Mouse (Mus musculus) kidney, adult 9 months (tissue): Measurements from ENCODE around the gene Tmem82.
A peak's percentile ranks its signal among the peaks of the same experiment; 100 is the strongest.

ENCODE experiments used
- DNase-seq: peaks from one replicate; pipeline ENCODE4 v3.0.0; 2022

The Tmem82 gene

DNA sequence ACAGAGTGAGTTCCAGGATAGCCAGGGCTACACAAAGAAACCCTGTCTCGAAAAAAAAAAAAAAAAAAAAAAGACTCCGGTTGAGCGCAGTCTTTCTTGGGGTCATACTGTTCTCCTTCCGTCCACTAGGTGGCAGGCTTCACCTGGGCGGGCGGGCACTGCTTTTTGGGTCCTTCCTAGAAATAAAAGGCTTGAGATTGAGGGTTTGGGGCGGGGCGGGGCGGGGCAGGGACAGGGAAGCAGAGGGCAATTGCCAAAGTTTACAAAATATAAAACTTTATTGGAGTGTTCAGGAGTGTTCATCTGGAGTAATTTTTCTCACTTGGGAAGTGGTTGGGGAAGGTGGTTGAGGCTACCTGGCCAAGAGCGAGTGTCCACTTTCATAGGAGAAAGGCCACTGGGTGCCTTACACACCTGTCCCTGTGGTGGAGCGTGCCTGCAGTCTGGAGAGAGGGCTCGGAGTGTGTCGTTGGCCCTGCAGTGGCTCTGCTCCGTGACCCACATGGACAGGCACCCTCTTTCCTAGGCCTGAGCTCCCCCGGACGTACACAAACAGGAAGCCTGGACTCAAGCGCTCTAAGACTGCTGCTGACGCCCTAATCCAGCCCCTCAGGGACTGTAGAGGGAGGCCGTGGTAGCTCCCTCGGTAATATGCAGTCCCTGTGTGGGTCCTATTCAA is at the start of gene Tmem82:
Tmem82 (minus strand) TSS at position 69 of the 679 bp plus-strand sequence.
- peak; percentile 69 for DNase-seq

DNA sequence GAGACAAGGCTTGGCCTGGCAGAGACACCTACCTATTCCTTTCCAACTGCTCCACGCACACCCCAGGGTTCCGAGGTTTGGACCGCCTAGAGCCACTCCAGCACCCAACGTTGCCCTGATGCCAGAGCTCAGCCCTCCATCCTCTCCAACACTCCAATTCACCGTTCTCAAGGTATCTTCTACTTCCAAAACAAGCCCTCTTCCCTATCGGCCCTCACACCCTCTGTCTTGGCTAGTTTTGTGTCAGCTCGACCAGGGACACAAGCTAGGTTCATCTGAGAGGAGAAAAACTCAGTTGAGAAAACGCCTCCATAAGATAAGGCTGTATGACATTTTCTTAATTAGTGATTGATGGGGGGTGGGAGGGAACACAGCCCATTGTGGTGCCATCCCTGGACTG is 46.4 kb upstream of the Tmem82 start, which contains the start of gene Plekhm2:
Plekhm2 (minus strand) TSS at position 101 of the 400 bp plus-strand sequence.
- no peak for DNase-seq

DNA sequence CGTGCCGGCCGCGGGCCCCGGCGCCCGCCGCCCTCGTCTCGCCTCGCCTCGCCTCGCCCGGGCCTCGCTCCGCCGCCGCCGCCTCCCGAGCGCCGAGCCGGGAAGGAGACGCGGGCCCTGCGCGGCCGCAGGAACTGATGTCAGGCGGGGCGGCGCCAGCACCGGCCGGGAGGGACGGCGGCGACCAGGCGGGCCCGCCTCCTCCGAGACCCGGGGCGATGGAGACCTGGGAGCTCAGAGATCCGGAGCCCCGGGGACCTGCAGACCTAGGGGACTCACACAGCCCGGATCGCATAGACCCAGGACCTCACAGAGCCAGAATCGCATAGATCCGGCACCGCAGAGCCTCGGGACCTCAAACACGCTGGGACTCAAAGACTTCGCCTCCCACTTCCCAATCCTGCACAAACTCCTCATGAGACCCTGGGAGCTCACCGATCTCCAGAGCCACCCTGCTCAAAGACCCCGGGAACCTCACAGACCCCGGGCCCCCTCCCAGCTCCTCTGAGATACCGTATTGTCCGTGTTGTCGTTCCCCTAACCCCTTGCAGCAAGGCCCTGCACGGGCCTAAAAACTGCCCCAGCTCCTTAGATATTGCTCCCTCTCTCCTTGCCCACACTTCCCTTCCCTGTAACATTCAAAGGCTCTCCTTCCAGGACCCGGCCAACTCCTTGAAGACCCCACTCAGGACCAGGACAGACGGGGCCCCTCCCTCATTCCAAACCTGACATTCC is 45.7 kb upstream of the Tmem82 start:
- peak; percentile 71 for DNase-seq

DNA sequence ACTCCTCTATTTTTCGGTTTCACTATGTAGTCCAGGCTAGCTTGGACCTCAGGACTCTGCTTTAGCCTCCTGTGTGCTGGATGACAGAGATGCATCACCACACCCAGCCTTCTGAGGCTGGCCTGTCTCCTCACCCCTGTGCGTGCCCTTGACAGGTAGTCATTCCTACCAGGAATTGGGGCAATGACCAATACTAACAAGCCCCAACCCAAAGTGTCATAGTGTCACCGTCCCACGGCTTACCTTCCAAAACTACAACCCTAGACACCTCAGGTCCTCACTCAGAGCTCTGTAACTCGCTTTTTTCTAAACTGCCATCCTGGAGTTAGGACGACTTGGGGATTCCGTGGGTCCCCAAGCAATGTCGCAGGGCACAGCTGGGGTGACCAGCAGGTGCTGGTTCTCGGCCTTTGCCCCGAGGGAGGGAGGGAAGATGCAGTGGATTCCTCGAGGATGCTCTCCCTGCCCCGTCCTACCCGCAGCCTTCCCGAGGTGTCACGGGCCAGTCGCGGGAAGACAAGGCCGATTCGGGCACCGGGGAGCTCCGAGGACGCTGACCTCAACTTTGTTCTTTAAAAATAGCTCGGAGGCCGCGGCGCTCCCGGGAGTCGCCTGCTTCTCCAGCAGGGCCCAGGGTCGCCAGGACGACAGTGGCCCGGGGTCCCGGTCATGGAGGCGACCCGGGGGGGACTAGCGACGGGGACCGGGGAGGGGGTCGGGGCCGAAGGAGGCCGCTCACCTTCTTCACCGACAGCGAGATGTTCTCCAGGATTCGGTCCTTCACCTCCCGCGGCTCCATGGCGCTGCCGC is 44.9 kb upstream of the Tmem82 start:
- DNase-seq, result peak; percentile 27

DNA sequence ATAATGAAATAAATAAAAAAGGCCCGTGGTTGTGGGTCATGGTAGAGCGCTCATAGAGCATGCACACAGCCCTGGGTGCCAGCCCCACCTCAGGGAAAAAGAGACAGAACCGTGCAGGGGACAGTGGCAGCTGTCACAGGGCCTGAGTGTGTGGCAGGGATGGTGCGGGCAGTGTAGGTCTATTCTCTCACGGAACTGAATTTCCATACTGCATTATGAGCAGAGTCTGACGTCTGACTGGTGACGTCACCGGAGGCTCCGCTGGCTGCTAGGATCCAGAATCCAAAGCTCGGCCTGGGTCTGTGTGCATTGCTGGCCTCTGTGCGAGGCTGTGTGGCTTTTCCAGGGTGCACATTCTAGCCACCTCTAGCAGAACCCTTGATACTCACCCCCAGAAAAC is 42.5 kb upstream of the Tmem82 start:
- no peak for DNase-seq

DNA sequence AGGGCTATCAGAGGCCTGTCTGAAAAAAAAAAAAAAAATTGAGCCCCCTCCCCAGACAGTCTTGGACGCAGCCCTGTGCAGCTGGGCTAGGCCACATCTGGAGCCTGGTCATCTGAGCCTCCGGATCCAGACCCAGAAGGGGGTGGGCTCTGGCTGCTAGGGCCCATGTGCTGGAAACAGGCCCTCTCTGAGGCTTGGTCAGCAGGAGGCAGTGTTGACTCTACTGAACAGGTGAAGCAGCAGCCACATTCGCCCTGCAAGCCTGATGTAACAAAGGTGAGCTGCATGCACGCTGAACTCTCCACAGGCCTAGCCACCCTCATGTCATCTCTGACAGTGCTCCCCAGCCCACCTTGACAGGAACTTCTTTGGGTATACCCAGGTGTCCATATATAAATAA is 41.3 kb upstream of the Tmem82 start:
- DNase-seq, result no peak

DNA sequence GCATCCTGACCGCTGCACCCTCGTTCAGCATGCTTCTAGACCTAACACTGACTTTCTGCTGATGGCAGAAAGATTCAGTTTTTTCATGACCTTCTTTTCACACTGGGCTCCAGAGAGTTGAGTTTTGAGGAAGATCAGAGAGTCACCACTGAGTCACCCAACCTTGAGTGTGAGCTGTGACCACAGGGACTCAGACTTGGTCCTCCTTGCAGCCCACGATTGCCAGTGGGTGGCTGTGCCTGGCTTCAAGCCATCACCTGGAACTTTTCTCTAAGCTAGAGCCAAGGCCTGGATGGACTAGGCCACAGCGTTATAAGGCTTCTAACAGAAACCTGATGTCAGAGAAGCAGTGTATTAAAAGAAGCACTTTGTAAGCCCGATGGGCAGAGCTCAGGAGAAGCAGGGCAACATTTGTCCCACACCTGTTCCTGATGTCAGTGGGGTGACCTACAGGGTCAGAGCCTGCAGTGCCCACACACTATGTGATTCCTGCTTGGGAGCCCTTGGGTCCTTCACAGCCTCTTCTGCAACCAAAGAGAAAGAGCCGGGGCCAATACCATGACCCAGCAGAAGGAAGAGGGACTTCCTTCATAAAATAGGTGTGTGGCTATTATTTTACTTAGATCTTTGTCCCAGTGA is 40.5 kb upstream of the Tmem82 start:
- no peak for DNase-seq

DNA sequence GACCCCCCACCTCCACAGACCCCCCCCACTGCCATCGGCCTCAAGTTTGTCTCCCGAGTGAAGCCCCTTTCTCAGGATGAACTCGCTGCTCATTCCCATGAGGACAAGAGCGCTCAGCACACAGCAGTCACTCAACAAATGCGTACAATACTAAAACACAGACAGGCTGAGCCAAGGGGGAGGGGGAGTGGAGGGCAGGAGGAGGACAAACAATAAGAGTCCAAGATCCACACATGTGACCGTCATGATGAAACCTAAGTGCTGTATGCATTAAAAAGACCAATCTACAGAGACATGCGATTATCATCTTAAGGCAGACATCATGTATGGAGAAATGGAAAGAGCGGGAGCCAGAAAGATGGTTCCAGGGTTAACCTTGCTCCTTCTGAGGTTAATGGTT is 38.5 kb upstream of the Tmem82 start:
- DNase-seq, result no peak

DNA sequence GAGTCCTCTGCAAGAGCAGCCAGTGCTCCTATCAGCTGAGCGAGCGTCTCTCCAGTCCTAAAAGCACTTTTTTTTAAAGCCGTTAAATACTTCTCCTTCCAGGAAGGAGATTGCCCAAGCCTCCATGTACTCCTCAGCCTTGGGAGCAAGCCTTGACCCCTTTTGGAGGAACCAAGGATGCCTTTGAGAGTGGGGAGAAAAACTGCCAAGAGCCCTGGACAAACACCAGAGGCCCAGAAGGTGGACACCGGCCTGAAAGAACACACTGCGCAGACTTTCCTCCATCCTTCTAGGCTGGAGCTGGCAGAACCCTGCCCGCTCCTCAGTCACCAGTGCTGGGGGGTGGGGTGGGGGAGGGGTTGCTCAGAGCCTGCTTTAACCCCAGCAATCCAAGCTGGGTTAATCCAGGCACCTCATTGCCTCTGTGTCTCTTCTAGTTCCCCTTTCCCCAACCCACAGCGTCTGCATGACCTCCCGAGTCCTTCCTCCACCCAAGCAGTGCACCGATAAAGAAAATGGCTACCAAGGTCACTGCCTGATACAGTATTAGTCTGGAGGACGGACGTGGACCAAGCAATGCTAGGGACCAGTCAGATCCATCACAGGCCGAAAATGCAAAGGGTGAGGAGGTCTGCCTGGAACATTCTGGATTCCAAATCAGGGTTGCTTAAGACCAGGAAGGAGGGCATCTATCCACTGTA is 37.6 kb upstream of the Tmem82 start:
- DNase-seq, result no peak

DNA sequence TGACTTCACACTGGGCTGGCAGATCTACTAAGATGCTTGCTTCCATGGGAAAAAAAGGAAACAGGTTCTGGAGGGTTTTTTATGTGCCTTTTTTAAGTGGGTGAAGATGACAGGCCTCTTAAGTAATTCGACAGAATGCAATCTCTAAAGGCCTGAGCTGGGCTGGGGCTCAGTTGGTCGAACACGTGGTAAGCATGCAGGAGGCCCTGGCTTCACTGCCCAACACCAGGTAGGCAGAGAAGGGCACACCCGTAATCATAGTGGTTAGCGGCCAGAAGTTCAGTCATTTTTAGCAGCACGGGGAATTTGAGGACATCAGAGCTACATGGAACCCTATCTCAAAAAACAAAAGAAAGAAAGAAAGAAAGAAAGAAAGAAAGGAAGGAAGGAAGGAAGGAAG is 36.1 kb upstream of the Tmem82 start:
- DNase-seq, result no peak

DNA sequence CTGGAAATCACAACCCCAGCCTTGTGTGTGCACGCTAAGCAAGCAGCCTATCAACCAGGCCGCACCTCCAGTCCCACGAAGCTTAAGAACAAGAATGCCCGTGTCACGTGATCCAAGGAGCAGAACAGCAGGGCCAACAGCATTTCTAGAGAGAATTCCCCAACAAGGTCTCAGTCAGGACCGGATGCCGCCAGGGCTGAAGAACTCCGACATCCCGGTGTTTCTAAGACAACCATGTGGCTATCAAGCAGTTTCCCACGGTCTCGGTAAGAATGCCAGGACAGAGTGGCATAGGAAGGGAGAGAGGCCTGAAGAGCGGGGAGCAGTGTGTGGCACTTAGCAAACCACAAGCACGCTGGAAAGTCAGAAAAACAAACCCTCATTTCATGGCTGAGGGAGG is 35.4 kb upstream of the Tmem82 start:
- no peak for DNase-seq

DNA sequence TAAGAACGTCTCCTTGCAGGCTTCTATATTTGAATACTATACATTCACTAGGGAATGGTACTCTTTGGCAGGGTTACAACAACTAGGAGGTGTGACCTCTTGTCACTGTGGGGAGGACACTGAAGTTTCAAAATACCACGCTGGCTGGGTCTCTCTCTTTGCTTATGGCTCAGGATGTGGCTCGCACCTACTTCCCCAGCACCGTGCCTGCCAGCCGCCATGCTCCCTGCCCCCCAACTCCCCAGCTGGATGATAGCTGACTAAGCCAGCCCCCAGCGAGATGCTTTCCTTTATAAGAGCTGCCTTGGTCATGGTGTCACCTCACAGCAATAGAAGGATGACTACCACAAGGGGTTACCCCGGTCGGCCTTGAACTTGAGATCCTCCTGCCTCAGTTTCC is 34.6 kb upstream of the Tmem82 start:
- no peak for DNase-seq

DNA sequence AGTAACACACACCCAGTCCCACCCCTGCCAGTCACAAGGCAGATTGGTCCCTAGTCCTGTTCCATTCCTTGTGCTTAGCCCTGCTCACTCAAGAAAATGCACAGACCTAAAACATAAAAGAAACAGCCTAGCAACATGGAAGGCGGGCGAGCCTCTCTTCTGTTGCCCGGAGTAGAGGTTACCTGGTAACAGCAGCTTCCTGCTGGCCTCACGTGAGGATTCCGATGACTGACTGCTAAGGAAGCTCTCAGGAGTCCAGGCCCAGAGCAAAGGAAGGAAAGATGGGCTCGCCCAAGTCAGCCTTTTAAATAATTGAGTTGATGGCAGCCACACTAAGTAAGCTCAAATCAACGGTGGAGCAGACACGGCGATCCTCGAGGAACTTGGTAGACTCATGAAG is 33.5 kb upstream of the Tmem82 start:
- DNase-seq, result no peak

DNA sequence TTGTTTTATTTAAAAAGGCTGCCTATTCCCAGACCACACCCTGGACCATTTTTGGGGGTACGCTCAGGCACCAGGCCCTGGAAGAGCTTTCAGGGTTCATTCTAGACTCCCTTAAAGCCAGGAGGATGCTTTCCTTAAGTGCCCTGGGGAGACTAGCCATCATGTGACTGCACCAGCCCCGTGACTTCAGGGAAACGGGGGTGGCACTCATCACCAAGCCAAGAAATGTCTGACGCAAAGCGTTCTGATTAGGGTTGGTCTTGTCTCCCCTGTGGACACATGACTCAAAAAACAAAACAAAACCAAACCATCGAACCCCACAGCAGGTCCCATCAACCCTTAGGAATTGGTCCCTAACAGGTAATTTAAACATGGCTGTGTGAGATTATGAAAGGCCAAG is 32.9 kb upstream of the Tmem82 start:
- no peak for DNase-seq

DNA sequence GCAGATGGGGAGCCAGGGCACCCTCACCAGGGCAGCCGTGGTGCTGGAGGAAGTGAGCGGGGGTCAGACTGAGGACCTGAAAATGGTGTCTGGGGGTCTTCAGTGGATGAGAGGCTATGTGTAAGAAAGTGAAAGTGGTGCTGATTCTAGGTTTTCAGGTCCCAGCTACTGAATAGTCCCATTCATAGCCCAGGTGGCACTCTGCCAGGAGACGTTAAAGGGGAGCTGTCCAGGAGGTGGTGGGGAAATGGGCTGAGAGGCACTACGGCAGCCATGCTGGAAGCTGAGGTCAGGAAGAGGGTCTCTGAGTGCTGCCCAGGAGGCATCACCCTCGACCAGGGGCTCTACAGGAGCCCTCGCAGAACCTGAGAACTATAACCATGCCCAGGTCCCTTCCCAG is 30.8 kb upstream of the Tmem82 start:
- DNase-seq, result no peak

DNA sequence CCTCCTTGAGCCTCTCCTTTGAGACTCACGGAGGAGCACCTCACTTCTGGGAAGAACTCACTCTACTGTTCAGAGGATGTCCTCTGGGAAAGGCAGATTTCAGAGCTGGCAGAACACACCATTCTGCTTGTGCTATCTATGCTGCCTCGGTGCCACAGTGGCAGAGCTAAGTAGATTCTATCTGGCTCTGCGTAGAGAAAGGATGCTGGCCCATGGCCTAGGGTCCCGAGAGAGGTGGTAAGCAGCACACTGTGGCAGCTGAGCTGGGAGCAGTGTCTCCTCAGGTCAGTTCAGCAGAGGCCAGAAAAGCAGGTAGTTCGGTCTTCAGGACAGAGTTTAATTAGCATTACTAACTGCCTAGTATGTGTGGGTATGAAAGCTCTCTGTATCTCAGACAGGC is 29.8 kb upstream of the Tmem82 start:
- no peak for DNase-seq

DNA sequence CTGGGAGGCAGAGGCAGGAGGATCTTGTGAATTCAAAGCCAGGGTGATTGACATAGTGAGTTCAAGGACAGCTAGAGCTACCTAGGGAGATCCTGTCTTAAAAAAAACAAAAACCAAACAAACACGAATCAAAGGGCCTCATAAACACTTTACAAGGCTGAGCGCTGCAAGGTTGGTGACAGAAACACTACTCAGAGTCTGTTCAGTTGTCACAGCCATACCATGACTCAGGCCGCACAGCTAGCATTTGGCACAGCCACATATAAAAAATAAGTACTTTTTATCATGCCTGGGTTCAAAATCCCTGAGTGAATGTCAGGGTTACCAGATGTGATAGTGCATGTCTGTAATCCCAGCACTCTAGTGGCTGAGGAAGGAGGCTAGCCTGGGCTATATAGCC is 28.8 kb upstream of the Tmem82 start:
- DNase-seq, result no peak

DNA sequence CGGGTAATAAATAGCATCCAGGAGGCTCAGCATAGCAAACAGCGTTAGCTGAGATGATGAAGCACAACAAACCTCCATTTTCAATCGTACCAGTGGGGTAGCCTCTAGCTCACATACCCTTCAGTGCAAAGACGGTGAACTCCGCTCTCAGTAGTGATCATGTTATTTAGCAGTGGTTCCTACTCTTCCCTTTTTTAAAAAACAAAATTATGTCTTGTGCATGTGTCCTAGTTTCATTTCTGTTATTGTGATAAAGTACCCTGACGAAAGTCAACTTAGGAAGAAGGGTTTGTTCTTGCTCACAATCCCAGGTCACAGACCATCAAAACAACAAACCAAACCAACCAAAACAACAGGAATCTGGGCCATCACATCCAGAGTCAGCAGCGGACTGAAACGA is 27.6 kb upstream of the Tmem82 start:
- DNase-seq, result no peak

DNA sequence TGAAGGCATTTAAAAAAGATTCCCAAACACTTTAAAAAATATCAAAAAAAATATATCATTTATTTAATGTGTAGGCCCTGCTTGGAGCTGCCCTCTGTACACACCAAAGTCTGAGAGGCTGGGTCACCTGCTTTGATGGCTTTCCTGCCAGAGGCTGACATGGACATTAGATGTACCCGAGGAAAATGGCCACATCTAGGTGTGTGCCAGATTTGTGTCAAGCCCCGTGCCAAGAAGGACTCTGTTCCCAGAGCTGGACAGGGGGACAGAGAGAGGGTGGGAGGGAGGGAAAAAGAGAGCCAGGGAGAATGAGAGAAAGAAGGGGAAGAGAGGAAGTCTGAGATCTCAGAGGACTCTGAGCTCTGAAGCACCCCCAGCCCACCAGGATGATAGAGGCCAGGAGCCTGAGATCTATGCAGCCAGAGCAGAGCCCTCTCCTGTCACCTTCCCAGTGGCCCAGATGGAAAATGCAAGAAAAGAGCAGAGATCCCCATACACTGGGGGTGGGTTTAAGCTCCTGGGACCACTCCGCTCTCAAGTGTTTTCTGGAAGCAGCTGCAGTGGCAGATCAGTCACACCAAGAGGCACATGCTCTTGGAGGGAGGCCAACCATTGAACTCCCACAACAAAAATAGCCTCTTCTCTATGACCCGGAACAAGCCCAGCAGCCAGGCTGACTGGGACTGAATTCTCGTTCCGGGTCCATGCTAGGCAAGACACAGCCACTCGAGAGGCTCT is 24.9 kb upstream of the Tmem82 start:
- DNase-seq, result peak; percentile 90

DNA sequence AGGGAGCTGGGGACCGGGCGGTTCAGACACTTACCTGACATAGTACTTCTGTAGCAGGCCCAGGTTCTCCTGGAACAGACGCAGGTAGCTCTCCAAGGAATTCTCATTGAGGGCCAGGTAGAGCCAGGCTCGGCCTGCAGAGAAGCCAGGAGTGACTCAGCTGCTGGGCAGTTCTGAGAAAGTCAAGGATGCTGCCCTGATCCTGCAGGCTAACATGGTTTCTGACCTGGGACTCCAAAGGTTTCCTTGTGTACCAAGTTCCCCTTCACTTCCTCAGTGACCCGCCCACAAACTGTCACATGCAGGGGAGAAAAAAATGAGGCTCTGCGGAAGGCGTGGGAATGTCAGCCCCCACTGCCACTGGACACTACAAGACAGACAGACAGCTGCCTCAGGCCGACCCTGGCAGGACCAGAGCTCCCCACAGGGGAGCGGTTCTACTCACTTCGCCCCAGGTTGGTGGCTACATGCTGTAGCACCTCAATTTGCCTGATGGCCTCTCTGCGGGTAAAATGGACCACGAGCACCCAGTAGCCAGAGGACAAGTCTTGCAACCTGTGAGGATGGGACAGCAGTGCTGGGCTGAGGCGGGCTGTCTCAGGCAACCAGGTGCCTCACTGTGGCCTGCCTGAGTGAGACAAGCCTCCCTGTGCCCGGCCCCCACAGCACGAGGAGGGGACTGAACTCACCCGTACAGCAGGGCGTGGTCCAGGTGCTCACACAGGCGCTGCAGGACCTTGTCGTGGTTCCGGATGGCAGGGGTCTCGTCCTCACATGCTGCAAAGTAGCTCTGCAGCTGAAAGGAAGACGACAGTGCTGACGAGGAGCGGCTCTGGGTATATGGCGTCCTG is 23.8 kb upstream of the Tmem82 start:
- DNase-seq, result peak; percentile 80

DNA sequence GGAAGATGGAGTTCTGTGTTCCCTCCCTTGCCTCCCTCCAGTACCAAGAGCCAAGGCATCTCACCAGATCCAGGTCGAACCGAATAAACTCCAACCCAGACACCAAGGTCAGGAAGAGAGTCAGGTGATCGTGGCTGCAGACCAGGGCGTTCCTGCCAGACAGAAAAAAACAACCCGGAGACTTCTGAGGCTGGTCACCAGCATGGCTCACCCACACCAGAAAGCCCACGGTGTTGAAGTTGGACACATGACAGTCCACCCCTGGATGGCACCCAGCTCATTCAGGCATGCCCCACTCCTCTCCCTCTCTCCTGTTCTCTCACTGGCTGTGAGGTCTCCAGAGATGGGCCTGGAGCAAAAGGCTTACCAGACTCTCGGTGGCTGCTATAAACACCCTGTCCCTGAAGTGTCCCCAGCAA is 22.9 kb upstream of the Tmem82 start:
- peak; percentile 92 for DNase-seq
